Mouse (Mus musculus) kidney, postnatal 0 days (tissue): ENCODE data around the gene Git1. TPM values are rescaled to one million over a fixed set of nuclear protein-coding genes. Genes with fewer than 3 reads are reported as not detected.

Source experiments
- ATAC-seq: fragments of 200-750 bp; cut with Nextera tagmentation; replicated peaks from 2 replicates; pipeline ENCODE4 v1.8.0; 2017; ENCODE audit warnings: low read depth, moderate number of reproducible peaks, moderate TSS enrichment, moderate library complexity; ENCODE audit not compliant: low FRiP score
- DNase-seq: peaks from one replicate; pipeline ENCODE4 v3.0.0-alpha.2; 2016; ENCODE audit warnings: low spot score
- H3K27ac ChIP-seq: fragments of 300-500 bp; sonication (generic); 2 replicates; pipeline ENCODE4 v1.5.1; 2014; ENCODE audit warnings: mild to moderate bottlenecking
- H3K27me3 ChIP-seq: fragments of 300-500 bp; sonication (generic); 2 replicates; pipeline ENCODE4 v1.6.1; 2014; ENCODE audit warnings: low read length, mixed read lengths; ENCODE audit not compliant: insufficient read depth
- H3K36me3 ChIP-seq: fragments of 300-500 bp; sonication (generic); 2 replicates; pipeline ENCODE4 v1.6.1; 2014; ENCODE audit warnings: low read length, mixed read lengths; ENCODE audit not compliant: insufficient read depth
- H3K4me1 ChIP-seq: fragments of 300-500 bp; sonication (generic); replicated peaks from 2 replicates; pipeline ENCODE4 v1.6.1; 2014; ENCODE audit warnings: antibody characterized with exemption, low read length, mixed read lengths; ENCODE audit not compliant: insufficient read depth
- H3K4me2 ChIP-seq: fragments of 300-500 bp; sonication (generic); 2 replicates; pipeline ENCODE4 v1.6.1; 2014; ENCODE audit warnings: mild to moderate bottlenecking, low read length, moderate library complexity, mixed read lengths
- H3K4me3 ChIP-seq: fragments of 300-500 bp; sonication (generic); replicated peaks from 2 replicates; pipeline ENCODE4 v1.5.1; 2014; ENCODE audit warnings: low read depth, low read length
- H3K9ac ChIP-seq: fragments of 300-500 bp; sonication (generic); 2 replicates; pipeline ENCODE4 v1.6.1; 2014; ENCODE audit warnings: low read depth, low read length
- H3K9me3 ChIP-seq: fragments of 300-500 bp; sonication (generic); replicated peaks from 2 replicates; pipeline ENCODE4 v1.6.1; 2016; ENCODE audit warnings: low read length, inconsistent platforms, mixed read lengths
- CTCF ChIP-seq: IDR thresholded peaks from 2 replicates; pipeline ENCODE4 v1.5.1; 2016; ENCODE audit warnings: antibody characterized with exemption, low read depth, mild to moderate bottlenecking, moderate library complexity
- WGBS: fragments of 180-500 bp; shearing (Covaris S2); extraction: QIAGEN DNeasy Blood & Tissue Kit; methylation state at CpG from one replicate; pipeline ENCODE4 v1.1.7; 2014; 5-methylcytosine and 5-hydroxymethylcytosine counted together
- polyA plus RNA-seq: library from polyadenylated mRNA; unstranded; fragments of >200 nt; fragmentation: Nextera tagmentation; extraction: Ambion mirVana; gene quantifications from 2 replicates; pipeline ENCODE4 v1.2.1, GENCODE M21; 2015

Git1 gene
- polyA plus RNA-seq, 1 experiment from 2014 or later = 11.3 TPM

- H3K4me3 ChIP-seq = no peak overlapping the region
- no peak for DNase-seq
- H3K27ac ChIP-seq = no peak overlapping the region
- no peak overlapping the region for H3K9ac ChIP-seq
- no peak overlapping the region for H3K4me2 ChIP-seq
- WGBS = 31% methylated on average over 4 of the region's 4 CpGs
- H3K36me3 ChIP-seq = no peaks in the 10 kb centered on the region
- H3K27me3 ChIP-seq = peaks cover 12% of the 10 kb centered on the region; the same call in 1 of the 2 replicates
- no peak for TF ChIP-seq CTCF
- ATAC-seq = no peak
- H3K4me1 ChIP-seq = peaks cover 14% of the 10 kb centered on the region
- H3K9me3 ChIP-seq = no peaks in the 10 kb centered on the region
Observed at GRCm38 (mm10) chr11:77464684-77465083, 28.7 kb upstream of the Git1 start.

- no peak overlapping the region for H3K27ac ChIP-seq
- H3K36me3 ChIP-seq = no peaks in the 10 kb centered on the region
- peaks cover 14% of the 10 kb centered on the region for H3K4me1 ChIP-seq
- no peak overlapping the region for H3K4me3 ChIP-seq
- no peak for ATAC-seq
- H3K27me3 ChIP-seq = peaks cover 12% of the 10 kb centered on the region; the same call in 1 of the 2 replicates
- no peak for TF ChIP-seq CTCF
- H3K4me2 ChIP-seq = no peak overlapping the region
- H3K9ac ChIP-seq = no peak overlapping the region
- H3K9me3 ChIP-seq = no peaks in the 10 kb centered on the region
- no peak for DNase-seq
- 68% methylated on average over 3 of the region's 3 CpGs for WGBS
Observed at GRCm38 (mm10) chr11:77465111-77465510, 28.3 kb upstream of the Git1 start.

GRCm38 (mm10) chr11:77466544-77466943, 26.8 kb upstream of the Git1 start:
- ATAC-seq = no peak
- no peak overlapping the region for H3K9ac ChIP-seq
- WGBS = 34% methylated on average over 9 of the region's 9 CpGs
- no peak overlapping the region for H3K4me3 ChIP-seq
- no peak for DNase-seq
- H3K4me2 ChIP-seq = no peak overlapping the region; the same call in 1 of the 2 replicates
- no peaks in the 10 kb centered on the region for H3K9me3 ChIP-seq
- H3K36me3 ChIP-seq = no peaks in the 10 kb centered on the region
- peaks cover 12% of the 10 kb centered on the region; the same call in 1 of the 2 replicates for H3K27me3 ChIP-seq
- H3K4me1 ChIP-seq = peaks cover 14% of the 10 kb centered on the region
- H3K27ac ChIP-seq = no peak overlapping the region
- no peak for TF ChIP-seq CTCF

- DNase-seq (no peak), ATAC-seq (peak; percentile 57)
- Histone ChIP-seq H3K4me2 (no peak overlapping the region; the same call in 1 of the 2 replicates), H3K36me3 (no peaks in the 10 kb centered on the region), H3K9me3 (no peaks in the 10 kb centered on the region), H3K4me3 (no peak overlapping the region), H3K27me3 (peaks cover 12% of the 10 kb centered on the region; the same call in 1 of the 2 replicates), H3K4me1 (peaks cover 10% of the 10 kb centered on the region; the same call in 1 of the 2 replicates), H3K27ac (no peak overlapping the region), H3K9ac (no peak overlapping the region)
- 5% methylated on average over 25 of the region's 25 CpGs for WGBS
- TF ChIP-seq CTCF = peak; percentile 63
Observed at GRCm38 (mm10) chr11:77467157-77467556, 26.2 kb upstream of the Git1 start.

DNA sequence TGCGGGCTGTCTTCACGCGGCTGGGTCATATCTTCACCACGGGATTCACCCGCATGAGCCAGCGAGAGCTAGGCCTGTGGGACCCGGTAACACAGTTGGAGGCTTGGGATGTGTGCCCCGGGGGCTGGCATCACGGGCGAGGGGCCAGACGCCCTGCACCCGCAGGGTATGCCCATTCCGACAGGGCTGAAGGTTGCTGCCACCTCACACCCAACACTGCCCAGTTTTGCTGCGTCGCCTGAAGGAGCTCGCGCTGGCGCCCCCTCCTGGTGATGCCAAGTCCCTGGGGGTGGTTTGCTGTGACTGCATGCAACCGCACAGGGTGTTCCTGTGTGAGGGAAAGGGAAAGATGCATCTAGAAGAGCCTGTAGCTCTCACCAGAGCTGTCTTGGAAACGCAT, 25.6 kb upstream of the Git1 start:
- Histone ChIP-seq H3K27ac (no peak overlapping the region), H3K9me3 (no peaks in the 10 kb centered on the region), H3K36me3 (no peaks in the 10 kb centered on the region), H3K9ac (no peak overlapping the region), H3K27me3 (peaks cover 12% of the 10 kb centered on the region; the same call in 1 of the 2 replicates), H3K4me3 (no peak overlapping the region; the same call in 1 of the 2 replicates), H3K4me2 (peak overlapping the region; percentile 43), H3K4me1 (peaks cover 5% of the 10 kb centered on the region; the same call in 1 of the 2 replicates)
- WGBS = 13% methylated on average over 20 of the region's 20 CpGs
- peak; percentile 75 for DNase-seq
- peak; percentile 83 for TF ChIP-seq CTCF
- ATAC-seq = no peak

GRCm38 (mm10) chr11:77468397-77468796, 25.0 kb upstream of the Git1 start:
- no peaks in the 10 kb centered on the region for H3K36me3 ChIP-seq
- H3K27me3 ChIP-seq = peaks cover 12% of the 10 kb centered on the region; the same call in 1 of the 2 replicates
- no peak overlapping the region for H3K27ac ChIP-seq
- DNase-seq (no peak), ATAC-seq (no peak)
- TF ChIP-seq CTCF = no peak
- no peaks in the 10 kb centered on the region for H3K9me3 ChIP-seq
- H3K4me1 ChIP-seq = peaks cover 4% of the 10 kb centered on the region; the same call in 1 of the 2 replicates
- no peak overlapping the region for H3K4me2 ChIP-seq
- H3K4me3 ChIP-seq = no peak overlapping the region
- no peak overlapping the region for H3K9ac ChIP-seq
- WGBS = 83% methylated on average over 9 of the region's 9 CpGs

- Histone ChIP-seq H3K4me3 (no peak overlapping the region), H3K36me3 (no peaks in the 10 kb centered on the region), H3K27me3 (peaks cover 8% of the 10 kb centered on the region; the same call in 1 of the 2 replicates), H3K4me1 (peaks cover 4% of the 10 kb centered on the region; the same call in 1 of the 2 replicates), H3K9me3 (no peaks in the 10 kb centered on the region), H3K4me2 (no peak overlapping the region), H3K9ac (no peak overlapping the region), H3K27ac (no peak overlapping the region)
- no peak for TF ChIP-seq CTCF
- DNase-seq (no peak), ATAC-seq (no peak)
- WGBS = 77% methylated on average over 29 of the region's 29 CpGs
Observed at GRCm38 (mm10) chr11:77471407-77471806, 22.0 kb upstream of the Git1 start.
